Mouse (Mus musculus): Measurements from ENCODE around the gene Jph3.

Gene Jph3

DNA sequence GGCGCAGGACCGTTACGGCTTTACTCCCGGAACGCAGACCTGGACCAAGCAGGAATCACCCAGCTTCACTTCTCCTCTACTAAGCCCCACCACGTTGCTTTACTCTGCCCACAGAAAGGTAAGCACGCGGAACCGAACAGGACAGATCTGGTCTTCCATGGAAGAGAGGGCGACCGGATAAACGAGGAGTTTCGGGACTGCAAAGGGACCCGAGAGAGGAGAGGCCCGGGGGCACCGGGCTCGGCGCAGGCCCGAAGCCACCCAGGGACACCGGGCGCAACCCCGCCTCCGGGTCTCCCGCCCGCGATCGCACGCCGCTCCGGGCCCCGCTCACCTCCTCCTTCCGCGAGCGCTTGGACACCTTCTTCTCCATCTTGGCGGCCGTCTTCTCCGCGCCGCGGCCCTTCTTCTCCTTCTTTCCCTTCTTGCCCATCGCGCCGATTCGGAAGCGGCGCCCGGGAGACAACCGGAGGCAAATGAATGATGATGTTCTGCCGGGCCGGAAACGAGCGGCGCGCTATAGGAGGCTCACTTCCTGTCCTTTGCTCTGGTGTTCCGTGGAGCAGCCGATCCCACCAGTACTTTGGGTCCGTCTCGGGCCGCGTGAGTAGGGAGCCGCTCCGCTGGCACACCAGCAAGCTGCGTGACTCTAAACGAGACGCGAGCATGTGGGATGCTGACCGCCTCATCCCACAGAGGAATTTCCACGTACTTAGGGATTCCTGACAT is 99.8 kb downstream of the Jph3 start, which contains the start of gene Klhdc4:
Gene Klhdc4, minus strand, starts transcription at position 522 of the 729 bp plus-strand sequence.
- in situ Hi-C loops (cut with MboI, MseI), result no loop called here

DNA sequence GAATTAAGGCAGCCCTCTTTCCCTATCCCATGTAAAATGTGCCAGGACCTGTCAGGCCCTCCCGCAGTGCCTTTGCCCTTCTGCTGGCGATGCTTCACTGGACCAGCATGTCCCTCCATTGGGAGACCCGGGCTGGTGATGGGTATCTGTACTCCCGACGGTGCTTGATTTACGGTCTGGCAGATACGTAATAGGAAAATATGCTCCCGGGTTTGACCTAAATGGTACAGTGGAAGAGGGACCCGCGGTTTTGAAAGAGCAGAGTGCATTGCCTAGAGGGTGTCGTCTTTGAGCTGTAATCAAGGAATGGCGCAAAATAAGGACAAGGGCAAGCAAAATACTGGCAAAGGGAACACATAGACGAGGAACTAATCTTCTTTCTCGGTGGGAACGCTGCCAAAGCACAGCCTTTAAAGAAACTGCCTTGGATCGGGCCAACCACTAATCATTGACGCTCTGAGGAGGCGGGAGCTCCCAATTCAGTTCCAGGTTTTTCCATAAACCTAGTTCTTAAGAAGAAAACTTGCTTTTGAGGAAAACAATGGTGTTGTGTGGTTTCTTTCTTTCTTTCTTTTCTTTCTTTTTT is 100.4 kb downstream of the Jph3 start:
- in situ Hi-C loops (cut with MboI, MseI), result no loop called here

DNA sequence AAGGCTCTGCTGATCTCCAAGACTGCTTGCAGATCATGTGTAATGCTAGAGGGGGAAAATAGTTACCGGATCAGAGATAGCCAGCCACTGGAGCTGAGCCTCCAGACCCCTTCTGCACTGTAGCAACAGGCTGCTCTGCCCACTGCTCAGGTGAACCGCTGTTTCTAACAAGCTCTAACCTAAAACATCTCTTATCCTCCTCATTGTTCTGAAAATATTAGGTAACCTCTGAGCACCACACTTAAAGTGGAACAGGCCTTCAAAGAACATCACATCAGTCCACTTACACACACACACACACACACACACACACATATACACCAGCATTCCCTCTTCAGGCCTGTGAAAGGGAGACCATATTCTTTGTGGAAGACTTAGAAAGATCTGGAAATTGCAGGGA is 102.6 kb downstream of the Jph3 start:
- in situ Hi-C loops (cut with MboI, MseI), result no loop called here

DNA sequence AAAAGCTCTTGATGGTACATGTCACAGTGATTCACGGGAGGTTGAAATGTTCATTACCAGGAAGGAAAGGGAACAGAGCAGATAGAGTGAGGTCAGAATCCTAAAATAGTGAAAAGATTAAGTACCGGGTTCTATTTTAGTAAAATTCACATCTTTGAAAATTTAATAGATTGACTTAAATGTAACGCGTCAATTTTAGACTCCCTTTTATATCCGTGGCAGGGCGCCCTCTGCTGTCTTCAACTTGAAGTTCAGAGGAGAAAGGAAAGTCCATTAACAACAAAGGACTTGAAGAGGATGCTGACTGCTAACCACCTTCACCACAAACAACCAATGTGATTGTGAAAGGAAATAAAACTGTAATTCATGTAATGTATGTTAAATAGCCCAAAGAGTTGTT is 103.1 kb downstream of the Jph3 start:
- in situ Hi-C loops (cut with MboI, MseI), result no loop called here

DNA sequence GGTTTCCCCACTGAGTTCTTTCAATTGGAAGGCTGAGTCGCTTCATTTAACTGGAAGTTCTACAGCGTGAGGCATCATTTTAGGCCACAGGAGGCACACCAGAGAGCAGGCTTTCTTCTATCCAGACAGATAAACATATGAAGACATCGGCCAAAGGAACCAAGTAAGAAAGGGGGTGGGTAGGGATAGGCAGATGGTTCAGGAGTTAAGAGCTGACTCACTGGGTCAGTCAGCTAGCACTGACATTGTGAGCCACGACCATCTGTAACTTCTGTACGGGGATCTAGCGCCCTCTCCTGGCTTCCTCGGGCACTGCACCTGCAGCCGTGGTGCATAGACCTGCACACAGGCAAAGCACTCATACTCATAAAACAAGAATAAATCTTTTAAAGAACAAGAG is 111.8 kb downstream of the Jph3 start:
- in situ Hi-C loops (cut with MboI, MseI), result no loop called here

DNA sequence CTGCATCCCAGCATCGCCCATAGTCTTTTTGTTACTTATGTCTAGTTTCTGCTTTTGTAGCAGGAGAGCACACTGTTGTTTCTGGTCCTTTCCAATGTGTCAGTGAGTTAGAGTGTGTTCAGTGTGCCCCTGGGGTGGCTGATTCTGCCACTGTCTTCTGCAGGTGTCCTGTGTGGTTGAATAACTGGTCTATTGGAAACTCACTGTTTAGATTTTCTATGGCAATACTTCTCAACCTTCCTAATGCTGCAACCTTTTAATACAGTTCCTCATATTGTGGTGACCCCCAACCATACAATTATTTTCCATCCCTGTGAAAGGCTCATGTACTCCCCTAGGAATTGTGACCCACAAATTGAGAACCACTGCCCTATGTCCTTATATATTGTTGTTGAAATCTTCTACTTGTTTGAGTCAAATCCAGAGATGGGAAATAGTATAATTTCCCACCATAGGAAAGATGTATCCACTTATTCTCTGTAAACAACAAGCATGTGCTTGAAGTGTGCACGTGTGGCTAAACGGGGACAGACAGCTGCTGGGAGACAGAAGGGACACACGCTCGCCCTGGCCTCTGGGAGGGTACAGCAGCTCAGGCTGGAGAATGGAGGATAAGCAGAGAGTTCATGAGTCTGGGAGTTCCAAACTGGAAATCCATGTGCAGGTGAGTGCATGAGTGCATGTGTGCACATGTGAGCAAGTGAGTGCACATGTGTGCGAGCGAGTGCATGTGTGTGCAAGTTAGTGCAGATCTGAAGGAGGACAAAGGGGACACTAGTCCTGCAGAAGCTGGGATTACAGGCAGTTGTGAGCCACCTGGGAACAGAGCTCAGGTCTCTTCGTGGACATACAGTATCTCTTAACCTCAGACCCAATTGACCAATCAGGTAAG is 112.9 kb downstream of the Jph3 start:
- in situ Hi-C loops (cut with MboI, MseI), result no loop called here

DNA sequence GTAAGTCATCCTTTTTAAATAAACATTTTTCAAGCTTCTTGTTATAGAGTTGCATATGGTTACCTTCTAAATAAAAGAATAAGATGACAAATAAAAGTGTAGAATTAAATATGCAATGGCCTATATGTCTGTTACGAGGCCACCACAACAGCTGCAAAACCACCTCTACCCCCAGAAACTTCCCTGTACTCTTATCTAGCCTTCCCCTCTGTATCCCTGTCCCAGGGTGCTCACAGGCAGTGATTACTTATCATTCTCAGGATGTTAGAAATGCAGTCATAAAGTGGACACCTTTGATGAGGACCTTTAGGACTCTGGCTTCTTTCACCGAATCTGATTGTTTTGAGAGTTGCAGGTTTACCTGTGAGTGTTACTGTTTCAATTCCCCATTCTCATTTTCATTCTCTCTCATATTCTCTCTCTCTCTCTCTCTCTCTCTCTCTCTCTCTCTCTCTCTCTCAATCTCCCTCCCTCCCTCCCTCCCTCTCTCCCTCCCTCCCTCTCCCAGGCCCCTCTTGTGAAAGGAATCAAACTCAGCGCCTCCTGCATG is 113.8 kb downstream of the Jph3 start:
- in situ Hi-C loops (cut with MboI, MseI), result no loop called here

All from T-helper 2 cell (primary cell).